Mouse (Mus musculus) CH12.LX (cell line): ENCODE measurements at regions not wholly inside any gene's neighbourhood (a gene's known extent, or its start where the extent isn't known, plus 50 kb on each side); places are given as distances from the start of the nearest gene placed in this dataset.

Experiments used
- DNase-seq: peaks from one replicate; pipeline ENCODE4 v3.0.0-alpha.2; 2013; ENCODE audit errors: extremely low read depth
- H3K27ac ChIP-seq: 2 replicates; pipeline ENCODE4 v1.5.1; 2012; ENCODE audit warnings: low read depth, mild to moderate bottlenecking, control low read depth, moderate library complexity; ENCODE audit not compliant: insufficient read depth
- H3K27me3 ChIP-seq: replicated peaks from 2 replicates; pipeline ENCODE3; 2012; ENCODE audit warnings: inconsistent platforms
- H3K36me3 ChIP-seq, 2 experiments: replicated peaks in 1 of 2; 2 replicates each; pipeline versions ENCODE3 to v1.6.1; 2012; ENCODE audit warnings: inconsistent platforms in 1 of 2, low read length in 1 of 2, mild to moderate bottlenecking in 1 of 2, mixed read lengths in 1 of 2, moderate library complexity in 1 of 2; ENCODE audit not compliant: control insufficient read depth in 1 of 2, insufficient read depth in 1 of 2
- H3K4me1 ChIP-seq, 2 experiments: 2 replicates each; pipeline ENCODE4 v1.6.1; 2012; ENCODE audit warnings: inconsistent platforms in 1 of 2, moderate library complexity in 1 of 2; ENCODE audit not compliant: insufficient read depth in 2 of 2, control insufficient read depth in 1 of 2
- H3K4me2 ChIP-seq: 2 replicates; pipeline ENCODE4 v1.6.1; 2012; ENCODE audit warnings: low read depth, mild to moderate bottlenecking, control low read depth; ENCODE audit not compliant: poor library complexity, insufficient read depth, severe bottlenecking
- H3K4me3 ChIP-seq, 3 experiments: fragments of 150-350 bp in 1 of 3; sonication (generic) in 1 of 3; replicated peaks in 1 of 3; 2 replicates each; pipeline versions ENCODE3 to v1.5.1; 2011 to 2012; ENCODE audit warnings: low read depth in 2 of 3, low read length in 2 of 3, mild to moderate bottlenecking in 2 of 3, moderate library complexity in 2 of 3, control low read depth in 1 of 3, improper control_type of control experiment in 1 of 3, inconsistent platforms in 1 of 3, mixed read lengths in 1 of 3; ENCODE audit not compliant: poor library complexity in 1 of 3
- H3K79me2 ChIP-seq: replicated peaks from 2 replicates; pipeline ENCODE4 v1.6.1; 2012; ENCODE audit warnings: mild to moderate bottlenecking, moderate library complexity; ENCODE audit not compliant: control insufficient read depth, poor library complexity, insufficient read depth, severe bottlenecking; ENCODE audit errors: extremely low read depth
- H3K9ac ChIP-seq: 2 replicates; pipeline ENCODE4 v1.6.1; 2012; ENCODE audit warnings: low read depth, mild to moderate bottlenecking, control low read depth, moderate library complexity; ENCODE audit not compliant: insufficient read depth
- H3K9me3 ChIP-seq: replicated peaks from 2 replicates; pipeline ENCODE3; 2012; ENCODE audit warnings: low read length, inconsistent platforms, mixed read lengths
- BHLHE40 ChIP-seq: IDR thresholded peaks from 2 replicates; pipeline ENCODE4 v1.6.1; 2011; ENCODE audit warnings: mild to moderate bottlenecking, low read depth, low read length, improper control_type of control experiment
- CHD2 ChIP-seq: IDR thresholded peaks from 2 replicates; pipeline ENCODE4 v1.6.1; 2011; ENCODE audit warnings: low read length, improper control_type of control experiment
- CTCF ChIP-seq, 2 experiments: IDR thresholded peaks in 1 of 2; conservative IDR thresholded peaks in 1 of 2; 2 replicates each; pipeline ENCODE4 v1.5.1; 2011 to 2012; ENCODE audit warnings: low read depth in 2 of 2, low read length in 2 of 2, improper control_type of control experiment in 1 of 2, inconsistent platforms in 1 of 2, mild to moderate bottlenecking in 1 of 2, moderate library complexity in 1 of 2
- ELF1 ChIP-seq: IDR thresholded peaks from 2 replicates; pipeline ENCODE4 v1.6.1; 2014; ENCODE audit warnings: low read depth, mild to moderate bottlenecking, inconsistent platforms, low read length, improper control_type of control experiment
- EP300 ChIP-seq: IDR thresholded peaks from 2 replicates; pipeline ENCODE4 v1.6.1; 2011; ENCODE audit warnings: low read length, improper control_type of control experiment
- GABPA ChIP-seq: IDR thresholded peaks from 2 replicates; pipeline ENCODE4 v1.6.1; 2012; ENCODE audit warnings: low read depth, low read length, improper control_type of control experiment, inconsistent platforms; ENCODE audit not compliant: insufficient replicate concordance
- IRF4 ChIP-seq: IDR thresholded peaks from 2 replicates; pipeline ENCODE4 v1.6.1; 2014; ENCODE audit warnings: low read depth, mild to moderate bottlenecking, inconsistent platforms, low read length, improper control_type of control experiment
- JUND ChIP-seq: conservative IDR thresholded peaks from 2 replicates; pipeline ENCODE4 v1.6.1; 2011; ENCODE audit warnings: low read depth, low read length, improper control_type of control experiment
- MAFK ChIP-seq: IDR thresholded peaks from 2 replicates; pipeline ENCODE4 v1.6.1; 2011; ENCODE audit warnings: low read length, improper control_type of control experiment; ENCODE audit not compliant: insufficient replicate concordance
- MAZ ChIP-seq: IDR thresholded peaks from 2 replicates; pipeline ENCODE4 v1.6.1; 2012; ENCODE audit warnings: low read depth, mild to moderate bottlenecking, inconsistent platforms, low read length, improper control_type of control experiment, moderate library complexity
- MXI1 ChIP-seq: IDR thresholded peaks from 2 replicates; pipeline ENCODE4 v1.6.1; 2011; ENCODE audit warnings: mild to moderate bottlenecking, low read depth, low read length, improper control_type of control experiment
- NELFE ChIP-seq: IDR thresholded peaks from 2 replicates; pipeline ENCODE4 v1.6.1; 2011; ENCODE audit warnings: low read depth, low read length, improper control_type of control experiment
- NRF1 ChIP-seq: IDR thresholded peaks from 2 replicates; pipeline ENCODE4 v1.6.1; 2014; ENCODE audit warnings: low read depth, mild to moderate bottlenecking, inconsistent platforms, low read length, improper control_type of control experiment, moderate library complexity
- POLR2AphosphoS2 ChIP-seq: IDR thresholded peaks from 2 replicates; pipeline ENCODE4 v1.6.1; 2011; ENCODE audit warnings: low read depth, low read length, improper control_type of control experiment
- RAD21 ChIP-seq: IDR thresholded peaks from 2 replicates; pipeline ENCODE4 v1.6.1; 2011; ENCODE audit warnings: low read depth, mild to moderate bottlenecking, low read length, improper control_type of control experiment, moderate library complexity
- RCOR1 ChIP-seq: conservative IDR thresholded peaks from 2 replicates; pipeline ENCODE4 v1.6.1; 2012; ENCODE audit warnings: low read depth, mild to moderate bottlenecking, inconsistent platforms, low read length, improper control_type of control experiment
- SIN3A ChIP-seq: IDR thresholded peaks from 2 replicates; pipeline ENCODE4 v1.6.1; 2012; ENCODE audit warnings: low read length, improper control_type of control experiment, inconsistent platforms
- SMC3 ChIP-seq: IDR thresholded peaks from 2 replicates; pipeline ENCODE4 v1.6.1; 2011; ENCODE audit warnings: low read depth, low read length, improper control_type of control experiment
- TBP ChIP-seq: conservative IDR thresholded peaks from 2 replicates; pipeline ENCODE4 v1.6.1; 2011; ENCODE audit warnings: low read depth, low read length, improper control_type of control experiment
- TCF12 ChIP-seq: IDR thresholded peaks from 2 replicates; pipeline ENCODE4 v1.6.1; 2014; ENCODE audit warnings: low read depth, mild to moderate bottlenecking, inconsistent platforms, low read length, improper control_type of control experiment
- UBTF ChIP-seq: IDR thresholded peaks from 2 replicates; pipeline ENCODE4 v1.6.1; 2012; ENCODE audit warnings: low read depth, mild to moderate bottlenecking, inconsistent platforms, low read length, improper control_type of control experiment, moderate library complexity
- ZMIZ1 ChIP-seq: IDR thresholded peaks from 2 replicates; pipeline ENCODE4 v1.6.1; 2012; ENCODE audit warnings: low read depth, mild to moderate bottlenecking, inconsistent platforms, low read length, improper control_type of control experiment
- dilution Hi-C: fragments of 300-500 bp; cut with MboI; formaldehyde crosslinking; loops from 2 replicates; pipeline ENCODE4 v1.14.3; 2020; ENCODE audit warnings: low sequenced_read_pairs; ENCODE audit not compliant: extremely low pct_unique_long_range_greater_than_20kb, extremely low pct_ligation_motif_present
- in situ Hi-C: fragments of 300-500 bp; cut with MboI; formaldehyde crosslinking; loops from 3 replicates; pipeline ENCODE4 v1.14.3; 2019; ENCODE audit warnings: low sequenced_read_pairs, low pct_ligation_motif_present, low pct_unique_long_range_greater_than_20kb, mixed read lengths

DNA sequence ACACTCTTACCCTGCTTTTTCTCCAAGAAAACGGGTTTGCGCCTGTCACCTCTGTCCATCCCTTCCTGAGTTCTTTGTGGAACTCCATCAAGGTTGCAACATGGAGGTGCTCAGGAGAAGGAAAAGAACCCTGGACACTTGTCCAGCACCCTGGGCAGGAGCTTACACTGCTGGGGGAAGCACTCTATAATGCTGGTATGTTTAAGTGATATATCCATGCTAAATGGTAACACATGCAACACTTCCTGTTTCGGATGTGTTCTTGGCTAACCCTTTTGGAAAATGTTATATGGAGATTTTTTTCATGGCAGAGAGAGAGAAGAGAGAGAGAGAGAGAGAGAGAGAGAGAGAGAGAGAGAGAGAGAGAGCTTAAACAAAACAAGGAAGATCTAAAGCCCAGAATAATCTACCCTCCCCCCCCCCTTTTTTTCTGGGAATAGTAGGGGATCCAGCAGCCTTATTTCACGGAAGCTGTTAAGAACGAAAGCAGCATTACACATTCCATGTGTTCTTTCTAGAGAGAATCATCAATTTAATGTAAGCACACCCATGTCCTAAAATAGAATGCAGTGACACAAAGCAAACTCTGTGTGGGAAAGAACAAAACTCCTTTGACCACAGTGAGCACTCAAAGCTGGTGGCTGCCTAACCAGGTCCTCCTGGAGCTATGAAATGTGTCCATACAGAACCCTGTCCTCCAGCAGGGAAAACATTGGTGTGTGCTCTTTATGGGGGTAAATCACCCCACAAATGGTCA is 272.6 kb downstream of the Pten start:
- in situ Hi-C loops: loop anchor here (5.0 to 10.0 kb wide), 2 partner anchors 38 to 55 kb away; no protein-coding TSS in a partner anchor
- no peak for TF ChIP-seq POLR2AphosphoS2
- no peak for TF ChIP-seq MAZ
- TF ChIP-seq ELF1: no peak
- no peak for TF ChIP-seq BHLHE40
- no peak for TF ChIP-seq ZMIZ1
- dilution Hi-C loops: no loop called here

DNA sequence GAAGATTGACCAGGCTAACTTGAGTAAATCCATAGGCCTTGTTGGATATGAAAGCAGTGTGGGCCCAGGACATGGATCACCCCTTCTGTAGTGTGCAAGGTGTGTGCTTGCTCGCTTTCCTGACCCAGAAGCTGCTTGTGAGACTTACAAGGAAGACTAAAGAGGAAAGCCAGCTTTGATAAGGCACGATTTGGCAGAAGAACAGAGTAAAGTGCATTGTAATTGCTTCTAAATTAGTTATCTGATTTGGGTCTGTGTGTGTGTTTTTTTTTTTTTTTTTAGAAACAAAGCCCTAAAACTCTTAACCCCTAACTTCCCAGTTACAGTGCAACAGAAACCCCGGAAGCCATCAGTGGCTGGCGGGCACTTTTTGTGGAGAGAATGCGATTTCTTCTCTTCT is 283.2 kb downstream of the Pten start:
- no peak overlapping the region for H3K27ac ChIP-seq
- H3K9ac ChIP-seq: 0 out of 2 replicates have a peak overlapping the region, but pooled peaks have one; percentile 27
- no peaks in the 10 kb centered on the region for H3K36me3 ChIP-seq
- dilution Hi-C loops (no loop called here), in situ Hi-C loops (no loop called here)
- peak overlapping the region; percentile 67; the same call in 1 of the 2 replicates for H3K4me2 ChIP-seq
- H3K27me3 ChIP-seq: peaks cover 3% of the 10 kb centered on the region
- DNase-seq: no peak
- H3K4me1 ChIP-seq: peaks cover 20 to 57% of the 10 kb centered on the region in 2 experiments
- no peak for TF ChIP-seq CHD2
- no peak for TF ChIP-seq TBP
- TF ChIP-seq RCOR1: no peak
- TF ChIP-seq UBTF: no peak
- no peak for TF ChIP-seq GABPA
- no peak for TF ChIP-seq MAFK
- H3K4me3 ChIP-seq: no peak overlapping the region
- no peaks in the 10 kb centered on the region for H3K9me3 ChIP-seq
- H3K79me2 ChIP-seq: no peaks in the 10 kb centered on the region

More for the DNA sequence above, 272.6 kb downstream of the Pten start:
- Histone ChIP-seq H3K79me2 (no peaks in the 10 kb centered on the region), H3K27ac (no peak overlapping the region), H3K9me3 (no peaks in the 10 kb centered on the region), H3K27me3 (no peaks in the 10 kb centered on the region), H3K4me2 (no peak overlapping the region), H3K4me1 (peaks cover 0 to 3% of the 10 kb centered on the region in 2 experiments; a peak in 2 of 4 replicates), H3K4me3 (no peak overlapping the region), H3K9ac (no peak overlapping the region), H3K36me3 (no peaks in the 10 kb centered on the region)
- DNase-seq: no peak

DNA sequence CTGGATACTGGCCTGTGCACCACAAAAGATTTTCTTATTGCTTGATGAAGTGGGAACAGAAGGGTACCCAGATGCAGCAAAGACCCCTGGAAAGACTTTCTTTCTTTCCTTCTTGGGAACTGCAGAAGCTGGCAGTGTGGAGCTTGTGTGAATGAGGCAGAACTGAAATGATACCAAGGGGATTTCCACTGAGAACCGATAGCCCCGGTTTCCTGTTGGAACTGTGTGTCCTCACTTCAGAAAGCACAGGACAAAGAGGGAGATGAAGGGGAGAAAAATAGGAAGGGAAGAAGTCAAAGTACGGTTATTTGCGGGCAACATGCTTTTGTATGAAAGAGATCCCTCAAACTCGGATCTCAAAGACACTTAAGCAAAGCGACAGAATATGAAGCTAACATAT is 283.7 kb downstream of the Pten start:
- Histone ChIP-seq H3K36me3 (no peaks in the 10 kb centered on the region), H3K27me3 (peaks cover 3% of the 10 kb centered on the region), H3K9me3 (no peaks in the 10 kb centered on the region), H3K4me3 (no peak overlapping the region), H3K4me2 (peak overlapping the region; percentile 67), H3K27ac (no peak overlapping the region), H3K4me1 (peaks cover 15 to 52% of the 10 kb centered on the region in 2 experiments), H3K9ac (0 out of 2 replicates have a peak overlapping the region, but pooled peaks have one; percentile 27), H3K79me2 (no peaks in the 10 kb centered on the region)
- DNase-seq: no peak
- dilution Hi-C loops (no loop called here), in situ Hi-C loops (no loop called here)
- TF ChIP-seq GABPA (no peak), NELFE (no peak), SMC3 (no peak), JUND (no peak), IRF4 (peak; percentile 50; the same call in 1 of the 2 replicates), SIN3A (no peak), EP300 (peak; percentile 40; the same call in 1 of the 2 replicates), NRF1 (no peak), UBTF (no peak), ZMIZ1 (no peak), TCF12 (no peak), CTCF (conservative IDR thresholded peaks at IDR 0.05 in 1 of 2, IDR thresholded peaks at IDR 0.05 in 1 of 2; ENCODE audit: low read depth in 2 of 2, low read length in 2 of 2) (no peak), RAD21 (no peak), MXI1 (no peak)
